Mouse (Mus musculus): ENCODE results near the gene Cyp2d10.

The Cyp2d10 gene

DNA sequence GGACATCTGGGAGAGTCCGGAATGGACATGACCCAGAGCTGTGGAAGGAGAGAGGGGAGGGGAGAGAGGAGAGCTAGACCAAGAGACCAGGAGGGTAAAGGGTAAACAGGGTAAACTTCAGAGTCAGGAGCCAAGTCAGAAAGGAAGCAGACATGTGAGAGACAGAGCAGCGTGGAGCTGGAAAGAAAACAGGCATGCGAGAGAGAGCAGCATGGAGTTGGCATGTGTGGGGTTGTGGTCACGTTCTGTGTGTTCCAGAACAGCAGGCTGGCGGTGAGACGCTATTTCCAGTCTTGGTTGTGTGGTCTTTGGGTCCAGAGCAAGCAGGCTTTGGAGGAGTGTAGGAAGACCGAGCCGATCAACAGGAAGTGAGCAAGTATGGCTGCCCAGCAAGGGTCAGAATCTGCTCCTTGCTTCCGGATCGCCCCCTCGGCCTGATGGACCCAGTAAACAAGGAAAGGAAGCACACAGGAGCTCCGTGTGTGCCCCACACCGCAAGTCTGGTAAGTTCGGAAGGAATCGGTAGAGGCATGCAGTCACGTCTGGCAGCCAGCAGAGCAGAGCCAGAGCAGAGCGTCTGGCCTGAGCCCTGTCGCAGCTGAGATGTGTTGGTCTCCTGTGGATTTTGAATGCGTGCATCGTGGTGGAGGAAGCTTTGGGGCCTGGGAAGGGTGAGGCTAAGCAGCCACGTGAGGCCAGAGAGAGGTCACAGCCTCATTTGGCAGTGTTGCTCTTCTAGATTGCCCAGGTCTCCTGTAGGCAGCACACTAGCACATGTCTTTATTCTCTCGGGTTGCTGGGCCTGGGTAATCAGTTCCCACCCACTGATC, 48.3 kb downstream of the Cyp2d10 start:
- no peak for DNase-seq

GRCm38 (mm10) chr15:82354126-82354945, 52.7 kb downstream of the Cyp2d10 start, which contains the start of gene Ndufa6:
Gene Ndufa6 (minus strand): TSS chr15:82354322.
- peak; percentile 97 to 98 for DNase-seq

- no peak for DNase-seq
Observed at GRCm38 (mm10) chr15:82353745-82354113, 53.3 kb downstream of the Cyp2d10 start.

DNA sequence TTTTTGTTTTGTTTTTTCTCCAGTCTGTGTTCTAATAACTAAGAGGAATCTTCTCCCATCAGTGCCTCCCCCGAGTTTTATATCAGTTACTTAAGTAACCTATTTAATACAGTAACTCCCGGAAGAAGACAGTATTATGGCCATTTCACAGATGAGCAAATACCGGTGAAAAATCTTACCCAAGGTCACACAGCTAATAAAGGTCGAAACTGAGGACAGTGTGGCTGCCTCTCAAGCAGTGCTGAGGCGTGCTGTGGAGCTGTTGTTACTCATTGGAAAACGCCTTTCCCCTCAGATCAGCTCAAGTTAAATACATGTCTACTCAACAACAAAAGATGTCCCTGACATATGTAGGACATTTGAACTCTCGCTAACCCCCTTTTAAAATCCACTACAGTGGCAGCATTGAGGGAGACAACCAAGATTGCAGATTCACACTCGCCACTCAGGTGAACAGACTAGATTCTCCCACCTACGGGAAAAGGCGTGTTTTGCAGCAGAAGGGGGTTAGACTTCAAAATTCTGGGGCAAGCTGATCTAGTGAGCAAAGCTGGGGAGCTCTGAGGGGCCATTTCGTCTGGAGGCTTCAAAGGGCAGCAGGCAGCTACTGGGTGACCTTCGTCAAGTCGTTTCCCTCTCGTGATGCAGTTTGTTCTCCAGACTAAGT, 53.8 kb downstream of the Cyp2d10 start:
- DNase-seq, result no peak

Measured in B cell, adult 2 months (primary cell).